Mouse (Mus musculus) thymus, adult 2 months (tissue): ENCODE results near the gene AC161166.1. TPM values are rescaled to one million over a fixed set of nuclear protein-coding genes. Genes with fewer than 3 reads are reported as not detected.

Source experiments
- DNase-seq: peaks from one replicate; pipeline ENCODE4 v3.0.0; 2021
- H3K27ac ChIP-seq: fragments of 200-500 bp; 2 replicates; pipeline ENCODE4 v1.5.1; 2012; ENCODE audit warnings: low read length, control low read depth; ENCODE audit not compliant: control insufficient read depth, insufficient read depth
- H3K27me3 ChIP-seq: fragments of 200-500 bp; 2 replicates; pipeline ENCODE4 v1.6.1; 2012; ENCODE audit warnings: mild to moderate bottlenecking, low read length, moderate library complexity, mixed read lengths; ENCODE audit not compliant: control insufficient read depth, insufficient read depth
- H3K36me3 ChIP-seq: fragments of 200-500 bp; 2 replicates; pipeline ENCODE4 v1.6.1; 2012; ENCODE audit warnings: mild to moderate bottlenecking, low read length, moderate library complexity; ENCODE audit not compliant: control insufficient read depth, insufficient read depth
- H3K4me1 ChIP-seq: fragments of 200-500 bp; replicated peaks from 2 replicates; pipeline ENCODE4 v1.6.1; 2012; ENCODE audit warnings: low read length; ENCODE audit not compliant: control insufficient read depth, insufficient read depth
- H3K4me3 ChIP-seq: fragments of 200-500 bp; 2 replicates; pipeline ENCODE4 v1.5.1; 2012; ENCODE audit warnings: mild to moderate bottlenecking, low read length, control low read depth, moderate library complexity; ENCODE audit not compliant: control insufficient read depth, insufficient read depth
- CTCF ChIP-seq: fragments of 200-500 bp; IDR thresholded peaks from 2 replicates; pipeline ENCODE4 v1.5.1; 2012; ENCODE audit warnings: mild to moderate bottlenecking, control low read depth, low read length, moderate library complexity, borderline replicate concordance; ENCODE audit not compliant: control insufficient read depth, poor library complexity, insufficient read depth; ENCODE audit errors: extremely low read depth
- POLR2A ChIP-seq: fragments of 200-500 bp; IDR thresholded peaks from 2 replicates; pipeline ENCODE4 v1.6.1; 2012; ENCODE audit warnings: mild to moderate bottlenecking, low read length, control low read depth, moderate library complexity; ENCODE audit not compliant: control insufficient read depth, poor library complexity, insufficient read depth; ENCODE audit errors: extremely low read depth
- WGBS: fragments of 180-500 bp; shearing (Covaris S2); methylation state at CpG from one replicate; pipeline ENCODE4 v1.1.7; 2018; 5-methylcytosine and 5-hydroxymethylcytosine counted together
- polyA plus RNA-seq: library from polyadenylated mRNA; depleted of rRNA; stranded (reverse); fragments of >200 nt; gene quantifications from 2 replicates; pipeline ENCODE4 v1.2.3, GENCODE M21; 2012

Gene AC161166.1
- polyA plus RNA-seq, 1 experiment, result 0.08 TPM

- Histone ChIP-seq H3K27me3 (no peaks in the 10 kb centered on the region; the same call in none of the 2 replicates), H3K36me3 (no peaks in the 10 kb centered on the region), H3K4me1 (peaks cover 8% of the 10 kb centered on the region; the same call in 1 of the 2 replicates), H3K27ac (no peak overlapping the region), H3K4me3 (no peak overlapping the region)
- no peak for TF ChIP-seq POLR2A
- TF ChIP-seq CTCF, result no peak
- DNase-seq, result no peak
- WGBS, result 92% methylated on average over 15 of the region's 15 CpGs
These were observed 6.7 kb downstream of the AC161166.1 start for GRCm38 (mm10) chr7:24505447-24506064.

GRCm38 (mm10) chr7:24504868-24505267, 7.4 kb downstream of the AC161166.1 start:
- H3K4me3 ChIP-seq, result no peak overlapping the region
- no peak for DNase-seq
- H3K36me3 ChIP-seq, result no peaks in the 10 kb centered on the region
- WGBS, result 49% methylated on average over 4 of the region's 4 CpGs
- TF ChIP-seq CTCF (no peak), POLR2A (no peak)
- peaks cover 9% of the 10 kb centered on the region; the same call in 1 of the 2 replicates for H3K4me1 ChIP-seq
- H3K27ac ChIP-seq, result no peak overlapping the region
- H3K27me3 ChIP-seq, result peaks cover 6% of the 10 kb centered on the region

GRCm38 (mm10) chr7:24504004-24504403, 8.3 kb downstream of the AC161166.1 start:
- no peak overlapping the region for H3K4me3 ChIP-seq
- H3K4me1 ChIP-seq, result peaks cover 12% of the 10 kb centered on the region; the same call in 1 of the 2 replicates
- TF ChIP-seq CTCF (no peak), POLR2A (no peak)
- 27% methylated on average over 10 of the region's 10 CpGs for WGBS
- H3K36me3 ChIP-seq, result no peaks in the 10 kb centered on the region
- no peak overlapping the region for H3K27ac ChIP-seq
- no peak for DNase-seq
- H3K27me3 ChIP-seq, result peaks cover 9% of the 10 kb centered on the region

GRCm38 (mm10) chr7:24501492-24501891, 10.8 kb downstream of the AC161166.1 start:
- WGBS, result 51% methylated on average over 21 of the region's 21 CpGs
- Histone ChIP-seq H3K27me3 (peaks cover 9% of the 10 kb centered on the region), H3K27ac (no peak overlapping the region), H3K4me1 (0 out of 2 replicates have a peak, but pooled peaks cover 4% of the 10 kb centered on the region), H3K4me3 (no peak overlapping the region), H3K36me3 (no peaks in the 10 kb centered on the region)
- peak; percentile 48 for DNase-seq
- TF ChIP-seq POLR2A, result no peak
- TF ChIP-seq CTCF, result peak; percentile 47; the same call in 1 of the 2 replicates

- Histone ChIP-seq H3K27me3 (peaks cover 9% of the 10 kb centered on the region), H3K27ac (no peak overlapping the region), H3K4me1 (0 out of 2 replicates have a peak, but pooled peaks cover 4% of the 10 kb centered on the region), H3K36me3 (no peaks in the 10 kb centered on the region), H3K4me3 (no peak overlapping the region)
- TF ChIP-seq POLR2A (no peak), CTCF (no peak)
- WGBS, result 32% methylated on average over 7 of the region's 7 CpGs
- DNase-seq, result peak; percentile 56
These were observed 11.3 kb downstream of the AC161166.1 start for GRCm38 (mm10) chr7:24500929-24501328.

GRCm38 (mm10) chr7:24499856-24500577, 12.2 kb downstream of the AC161166.1 start:
- no peaks in the 10 kb centered on the region for H3K36me3 ChIP-seq
- H3K4me1 ChIP-seq, result 0 out of 2 replicates have a peak, but pooled peaks cover 4% of the 10 kb centered on the region
- TF ChIP-seq POLR2A (no peak), CTCF (no peak)
- H3K4me3 ChIP-seq, result no peak overlapping the region
- H3K27ac ChIP-seq, result no peak overlapping the region
- H3K27me3 ChIP-seq, result peaks cover 9% of the 10 kb centered on the region
- DNase-seq, result no peak
- WGBS, result 17% methylated on average over 43 of the region's 43 CpGs

- no peak for DNase-seq
- H3K27ac ChIP-seq, result no peak overlapping the region
- 92% methylated on average over 8 of the region's 8 CpGs for WGBS
- no peaks in the 10 kb centered on the region for H3K36me3 ChIP-seq
- H3K4me1 ChIP-seq, result no peaks in the 10 kb centered on the region
- no peak for TF ChIP-seq CTCF
- TF ChIP-seq POLR2A, result no peak
- no peaks in the 10 kb centered on the region for H3K27me3 ChIP-seq
- H3K4me3 ChIP-seq, result no peak overlapping the region
These were observed 24.0 kb downstream of the AC161166.1 start for GRCm38 (mm10) chr7:24488303-24488702.
